Mouse (Mus musculus): Measurements from ENCODE around the gene Wfs1. TPM values are rescaled to one million over a fixed set of nuclear protein-coding genes. Genes with fewer than 3 reads are reported as not detected.

Wfs1 gene
- polyA plus RNA-seq, 1 experiment from 2014 or later = 10.9 TPM

DNA sequence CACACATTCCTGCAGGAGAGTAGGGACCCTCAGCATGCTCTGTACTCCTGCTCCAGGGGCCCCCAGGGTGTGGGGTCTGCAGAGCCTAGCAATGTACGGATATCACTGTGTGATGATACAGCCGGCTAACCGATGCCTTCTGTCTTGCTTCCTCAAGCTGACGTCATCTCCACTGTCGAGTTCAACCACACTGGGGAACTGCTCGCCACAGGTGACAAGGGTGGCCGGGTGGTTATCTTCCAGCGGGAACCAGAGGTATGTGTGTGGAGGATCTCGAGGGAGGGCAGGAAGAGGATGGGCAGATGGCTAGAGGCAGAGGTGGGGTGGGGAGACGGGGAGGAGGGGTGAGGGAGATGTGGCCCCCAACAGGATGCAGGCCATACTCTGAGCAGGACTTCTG, 66.2 kb downstream of the Wfs1 start:
- no peak for ATAC-seq (ENCODE audit: low FRiP score, low read depth)
- Histone ChIP-seq H3K4me1 (peaks cover 6% of the 10 kb centered on the region; the same call in 1 of the 2 replicates), H3K36me3 (no peaks in the 10 kb centered on the region), H3K9me3 (no peaks in the 10 kb centered on the region), H3K9ac (no peak overlapping the region), H3K27ac (no peak overlapping the region), H3K4me3 (no peak overlapping the region), H3K27me3 (0 out of 2 replicates have a peak, but pooled peaks cover 10% of the 10 kb centered on the region), H3K4me2 (replicated peaks) (no peak overlapping the region)
- 77% methylated on average over 10 of the region's 10 CpGs for WGBS

DNA sequence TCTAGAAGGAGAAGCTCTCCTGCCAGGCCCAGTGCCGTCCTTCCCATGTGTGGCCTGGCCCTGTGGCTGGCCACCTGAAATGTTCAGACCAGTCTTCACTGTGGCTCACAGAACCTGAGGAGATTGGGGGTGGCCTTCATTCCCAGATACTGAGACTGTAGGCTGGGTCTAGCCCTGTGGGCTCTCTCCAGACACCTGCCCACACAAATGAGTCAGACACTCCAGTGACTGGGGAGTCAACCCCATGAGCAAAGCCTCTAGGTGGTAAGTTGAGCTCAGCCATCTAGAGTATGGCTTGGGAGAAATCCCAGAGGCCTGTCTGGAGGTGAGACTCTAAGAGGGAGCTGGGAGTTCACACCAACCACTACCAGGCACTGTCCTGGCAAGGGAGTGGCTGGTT, 67.1 kb downstream of the Wfs1 start:
- Histone ChIP-seq H3K27me3 (0 out of 2 replicates have a peak, but pooled peaks cover 10% of the 10 kb centered on the region), H3K36me3 (no peaks in the 10 kb centered on the region), H3K9ac (no peak overlapping the region), H3K27ac (no peak overlapping the region), H3K4me2 (replicated peaks) (no peak overlapping the region), H3K9me3 (no peaks in the 10 kb centered on the region), H3K4me3 (no peak overlapping the region), H3K4me1 (peaks cover 6% of the 10 kb centered on the region; the same call in 1 of the 2 replicates)
- ATAC-seq (ENCODE audit: low FRiP score, low read depth) = no peak
- WGBS = 82% methylated on average over 1 of the region's 1 CpGs

DNA sequence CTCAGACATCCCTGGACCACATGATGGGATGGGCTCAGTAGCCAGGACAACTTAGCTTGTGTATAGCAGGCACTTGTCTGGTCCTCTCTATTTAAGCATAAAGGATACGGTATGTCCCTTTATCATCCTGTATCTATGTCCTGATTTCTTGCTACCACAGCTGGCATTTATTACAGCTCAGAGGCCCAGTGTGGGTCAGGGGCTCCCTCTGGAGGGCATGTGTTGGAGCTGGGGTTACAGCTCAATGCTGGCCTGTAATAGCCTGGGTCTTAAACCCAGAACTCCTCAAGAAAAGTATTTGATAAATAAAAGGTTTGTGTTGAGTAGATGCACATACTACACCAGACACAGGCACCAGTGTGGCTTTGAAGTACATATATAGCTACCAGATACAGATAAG, 68.9 kb downstream of the Wfs1 start:
- H3K4me3 ChIP-seq = no peak overlapping the region
- H3K4me1 ChIP-seq = peaks cover 6% of the 10 kb centered on the region; the same call in 1 of the 2 replicates
- no peak overlapping the region for H3K9ac ChIP-seq
- H3K27me3 ChIP-seq = 0 out of 2 replicates have a peak, but pooled peaks cover 10% of the 10 kb centered on the region
- WGBS = 33% methylated on average over 1 of the region's 1 CpGs
- H3K9me3 ChIP-seq = no peaks in the 10 kb centered on the region
- no peak overlapping the region for H3K4me2 ChIP-seq (replicated peaks)
- no peak for ATAC-seq (ENCODE audit: low FRiP score, low read depth)
- no peaks in the 10 kb centered on the region for H3K36me3 ChIP-seq
- H3K27ac ChIP-seq = no peak overlapping the region

DNA sequence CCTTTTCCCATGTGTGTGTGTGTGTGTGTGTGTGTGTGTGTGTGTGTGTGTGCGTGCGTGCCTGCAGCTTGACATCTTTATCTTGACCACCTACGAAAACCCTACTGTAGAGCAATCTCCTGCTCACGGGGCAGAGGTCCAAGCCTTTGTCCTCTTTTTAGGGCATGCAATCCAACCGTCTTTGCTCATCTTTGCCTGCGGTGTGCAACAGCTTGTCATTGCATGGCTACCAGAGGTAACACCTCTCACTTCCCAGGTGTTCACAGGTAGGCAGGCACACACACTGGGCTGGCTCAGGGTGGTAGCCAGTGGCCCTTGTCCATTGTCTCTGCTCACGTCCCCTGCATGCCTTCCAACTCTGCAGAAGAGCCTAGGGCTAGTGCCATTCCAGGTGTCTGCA, 71.0 kb downstream of the Wfs1 start:
- no peak overlapping the region for H3K4me3 ChIP-seq
- H3K4me2 ChIP-seq (replicated peaks) = no peak overlapping the region
- no peaks in the 10 kb centered on the region for H3K36me3 ChIP-seq
- H3K4me1 ChIP-seq = peaks cover 6% of the 10 kb centered on the region; the same call in 1 of the 2 replicates
- H3K27ac ChIP-seq = no peak overlapping the region
- peaks cover 10% of the 10 kb centered on the region; the same call in 1 of the 2 replicates for H3K27me3 ChIP-seq
- no peak overlapping the region for H3K9ac ChIP-seq
- ATAC-seq (ENCODE audit: low FRiP score, low read depth) = no peak
- WGBS = 68% methylated on average over 5 of the region's 7 CpGs
- H3K9me3 ChIP-seq = no peaks in the 10 kb centered on the region

DNA sequence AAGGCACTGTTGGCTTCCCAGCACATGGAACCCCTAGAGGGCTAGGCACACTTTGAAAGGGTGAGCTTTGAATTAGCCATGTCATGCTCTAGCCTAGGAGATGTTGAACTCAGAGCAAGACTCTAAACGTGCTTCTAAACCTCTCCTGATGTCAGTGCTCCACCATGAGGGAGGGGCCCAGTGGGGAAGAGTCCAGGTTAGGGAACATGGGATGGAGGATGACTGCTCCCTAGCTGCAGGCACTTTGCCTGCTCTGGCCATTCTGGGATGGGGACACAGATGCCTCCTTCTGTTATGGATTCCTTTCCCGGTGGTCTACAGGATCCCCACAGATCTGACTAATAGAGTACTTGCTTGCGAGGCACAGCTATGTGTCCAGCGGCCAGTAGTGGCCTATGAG, 71.8 kb downstream of the Wfs1 start:
- H3K27ac ChIP-seq = no peak overlapping the region
- no peaks in the 10 kb centered on the region for H3K9me3 ChIP-seq
- H3K27me3 ChIP-seq = peaks cover 17% of the 10 kb centered on the region
- H3K36me3 ChIP-seq = no peaks in the 10 kb centered on the region
- ATAC-seq (ENCODE audit: low FRiP score, low read depth) = no peak
- WGBS = 72% methylated on average over 4 of the region's 4 CpGs
- H3K9ac ChIP-seq = no peak overlapping the region
- no peak overlapping the region for H3K4me2 ChIP-seq (replicated peaks)
- peaks cover 6% of the 10 kb centered on the region; the same call in 1 of the 2 replicates for H3K4me1 ChIP-seq
- H3K4me3 ChIP-seq = no peak overlapping the region

DNA sequence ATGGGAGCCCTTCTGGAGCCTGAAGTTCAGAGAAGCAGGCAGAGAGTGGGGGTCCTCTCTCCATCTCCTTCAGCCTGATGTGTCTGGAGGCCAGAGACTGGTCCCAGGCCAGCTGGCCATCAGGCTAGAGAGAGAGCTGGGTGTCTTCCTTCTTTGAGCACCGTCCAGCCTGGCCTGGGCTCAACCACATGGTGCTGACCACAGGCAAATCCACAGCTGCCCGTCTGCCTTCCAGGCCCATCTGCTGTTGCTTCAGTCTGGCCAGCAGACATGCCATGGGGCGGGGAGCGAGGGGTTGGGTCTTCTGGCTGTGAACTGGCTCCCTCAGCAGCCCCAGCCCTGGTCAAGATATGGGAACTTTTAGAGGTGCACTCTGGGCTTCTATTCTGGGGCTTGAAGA, 72.4 kb downstream of the Wfs1 start:
- 80% methylated on average over 4 of the region's 4 CpGs for WGBS
- Histone ChIP-seq H3K4me1 (peaks cover 6% of the 10 kb centered on the region; the same call in 1 of the 2 replicates), H3K27ac (no peak overlapping the region), H3K9me3 (no peaks in the 10 kb centered on the region), H3K27me3 (peaks cover 23% of the 10 kb centered on the region), H3K36me3 (no peaks in the 10 kb centered on the region), H3K9ac (no peak overlapping the region), H3K4me2 (replicated peaks) (no peak overlapping the region), H3K4me3 (no peak overlapping the region)
- ATAC-seq (ENCODE audit: low FRiP score, low read depth) = no peak

Other genes with a start within 250 kb of the Wfs1 start
- gene Bloc1s4, start 240.6 kb downstream of the Wfs1 start, polyA plus RNA-seq (2015; fragmentation: Nextera tagmentation; extraction: Ambion mirVana) = 28.2 and 29.5 TPM in 2 replicates
- gene Mrfap1, start 192.4 kb downstream of the Wfs1 start, polyA plus RNA-seq (2015; fragmentation: Nextera tagmentation; extraction: Ambion mirVana) = 546 and 583 TPM in 2 replicates
- gene Man2b2, start 158.6 kb downstream of the Wfs1 start, polyA plus RNA-seq (2015; fragmentation: Nextera tagmentation; extraction: Ambion mirVana) = 9.4 and 11.0 TPM in 2 replicates
- gene Ppp2r2c, start 120.7 kb downstream of the Wfs1 start, polyA plus RNA-seq (2015; fragmentation: Nextera tagmentation; extraction: Ambion mirVana) = 0.10 and 0.15 TPM in 2 replicates
- gene Gm1043, start 96.2 kb upstream of the Wfs1 start, polyA plus RNA-seq (2015; fragmentation: Nextera tagmentation; extraction: Ambion mirVana) = 0.06 TPM in 1 of 2 replicates, not detected in the other

All from limb, embryonic 13.5 days (tissue).